Mouse (Mus musculus): ENCODE results near the gene Polr2f.

DNA sequence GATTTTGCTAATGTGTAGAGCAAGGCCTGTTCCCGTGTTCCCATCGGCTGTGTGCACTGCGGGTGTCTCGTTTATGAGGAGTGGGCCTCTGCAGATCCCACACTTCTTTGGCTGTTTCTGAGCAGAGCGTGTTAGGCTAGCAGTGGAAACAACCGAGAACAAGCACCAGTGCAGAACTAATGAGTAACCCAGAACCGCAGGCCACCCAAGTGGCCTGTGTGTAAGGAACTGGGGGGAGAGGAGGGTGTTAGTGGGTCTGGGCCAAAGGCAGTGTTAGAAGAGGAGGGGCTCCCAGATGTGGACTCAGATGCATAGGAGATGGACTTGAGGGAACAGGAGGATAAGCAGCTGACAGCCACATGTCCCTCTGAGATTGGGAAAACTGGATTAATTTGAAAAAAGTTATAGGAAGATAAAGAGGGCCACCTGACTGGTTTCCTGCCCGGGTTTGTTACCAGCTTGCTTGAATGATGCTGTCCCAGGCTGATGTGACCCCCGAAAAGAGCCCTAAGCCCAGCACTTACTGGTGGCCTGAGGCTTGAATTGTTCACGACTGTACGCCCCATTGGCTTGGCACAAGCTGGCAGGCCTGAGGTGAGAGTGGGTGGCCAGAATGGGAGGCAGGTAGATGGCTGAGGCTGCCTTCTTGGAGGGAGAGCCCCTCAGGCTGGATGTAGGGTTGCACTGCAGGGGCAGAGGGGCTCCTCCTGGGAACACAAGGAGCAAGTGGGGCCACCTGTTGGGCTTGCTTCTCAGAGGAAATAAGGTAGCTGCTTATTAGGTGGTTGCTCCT is 4.8 kb upstream of the Polr2f start:
- TF ChIP-seq CTCF (IDR thresholded peaks at IDR 0.05; ENCODE audit: control insufficient read depth, insufficient read depth, insufficient read length) (no peak), MYOG (IDR thresholded peaks at IDR 0.05; ENCODE audit: control insufficient read depth, extremely low read depth, insufficient read length) (no peak), USF1 (IDR thresholded peaks at IDR 0.05; ENCODE audit: low read depth) (no peak), MYOD1 (IDR thresholded peaks at IDR 0.05; ENCODE audit: control insufficient read depth, insufficient read length, low read depth) (no peak), FOSL1 (IDR thresholded peaks at IDR 0.05; ENCODE audit: insufficient read depth, low read length, poor library complexity, severe bottlenecking) (no peak)
